12 mouse cellular contexts compared by ENCODE assay signal in genomic region chr19:41844345-41844744, GRCm38 (mm10). TPM values are rescaled to one million over a fixed set of nuclear protein-coding genes. Genes with fewer than 3 reads are reported as not detected.
A peak's percentile ranks its signal among the peaks of the same experiment; 100 is the strongest.
DNase-seq lines count a peak whose midpoint lies in the region; ATAC-seq and TF ChIP-seq lines count a peak whose summit lies in the region.
"Had no signal": no experiment of that assay in that cellular context is flagged by ENCODE, and none has a peak within 500 bp of the region (broad histone marks: within the 10 kb centered on the region; RNA-seq: fewer than 3 reads in every experiment).

No protein-coding gene starts in this region.

- no peak for TF ChIP-seq EP300 in lung, postnatal 0 days (IDR thresholded peaks at IDR 0.05)
- no peak for TF ChIP-seq EP300 in CH12.LX (IDR thresholded peaks at IDR 0.05; ENCODE audit: low read length)

- H3K4me1 ChIP-seq in lung, postnatal 0 days (ENCODE audit: insufficient read depth, low read depth, low read length), result peaks cover 4% of the 10 kb centered on the region; the same call in 1 of the 2 replicates
- peaks cover 2 to 7% of the 10 kb centered on the region in 2 experiments; a peak in 1 of 4 replicates for H3K4me1 ChIP-seq in CH12.LX (ENCODE audit: control insufficient read depth in 1 of 2, insufficient read depth in 2 of 2)
- peaks cover 56% of the 10 kb centered on the region for H3K4me1 ChIP-seq in G1E (ENCODE audit: insufficient read depth, low read depth, low read length)

- dilution Hi-C loops in CH12.LX (cut with MboI; ENCODE audit: extremely low pct_ligation_motif_present, extremely low pct_unique_long_range_greater_than_20kb, low sequenced_read_pairs), result no loop called here

- 83% methylated on average over 6 of the region's 6 CpGs for WGBS in lung, postnatal 0 days

- no peak overlapping the region for H3K4me2 ChIP-seq in lung, postnatal 0 days (replicated peaks; ENCODE audit: low read depth, low read length)
- no peak overlapping the region for H3K4me2 ChIP-seq in CH12.LX (ENCODE audit: insufficient read depth, low read depth, poor library complexity, severe bottlenecking)
- H3K4me2 ChIP-seq: limb, embryonic 15.5 days had no signal

- no peak for ATAC-seq in lung, postnatal 0 days
- no peak for ATAC-seq in G1E (ENCODE audit: extremely low read depth, insufficient number of reproducible peaks, low FRiP score, poor library complexity, severe bottlenecking)

- no peak overlapping the region for H3K4me3 ChIP-seq in lung, postnatal 0 days (ENCODE audit: low read depth, low read length)
- no peak overlapping the region for H3K4me3 ChIP-seq in CH12.LX (replicated peaks in 1 of 3; ENCODE audit: low read depth in 2 of 3, low read length in 2 of 3, poor library complexity in 1 of 3)
- H3K4me3 ChIP-seq in G1E (ENCODE audit: low read depth, low read length), result no peak overlapping the region; the same call in 1 of the 2 replicates
- H3K4me3 ChIP-seq: forebrain, embryonic 10.5 days; limb, embryonic 15.5 days had no signal

- no peaks in the 10 kb centered on the region for H3K36me3 ChIP-seq in lung, postnatal 0 days (ENCODE audit: insufficient read depth, low read length)
- H3K36me3 ChIP-seq in CH12.LX (replicated peaks in 1 of 2; ENCODE audit: control insufficient read depth in 1 of 2, insufficient read depth in 1 of 2, low read length in 1 of 2), result no peaks in the 10 kb centered on the region
- H3K36me3 ChIP-seq in G1E (replicated peaks), result peaks cover 33% of the 10 kb centered on the region
- H3K36me3 ChIP-seq: forebrain, embryonic 10.5 days; limb, embryonic 15.5 days had no signal

- peak; percentile 56 for TF ChIP-seq RAD21 in CH12.LX (IDR thresholded peaks at IDR 0.05; ENCODE audit: low read depth, low read length)

- no peaks in the 10 kb centered on the region for H3K9me3 ChIP-seq in lung, postnatal 0 days (ENCODE audit: low read length)
- H3K9me3 ChIP-seq in CH12.LX (replicated peaks; ENCODE audit: low read length) (peaks cover 6% of the 10 kb centered on the region), G1E (replicated peaks) (no peaks in the 10 kb centered on the region)
- H3K9me3 ChIP-seq: forebrain, embryonic 10.5 days; limb, embryonic 15.5 days; megakaryocyte, embryonic 14.5 days had no signal

- TF ChIP-seq POLR2A in CH12.LX (IDR thresholded peaks at IDR 0.05; ENCODE audit: low read depth, low read length), result no peak

- no peak overlapping the region for H3K9ac ChIP-seq in lung, postnatal 0 days (replicated peaks; ENCODE audit: low read depth)
- no peak overlapping the region for H3K9ac ChIP-seq in CH12.LX (ENCODE audit: insufficient read depth, low read depth)
- H3K9ac ChIP-seq: limb, embryonic 15.5 days had no signal

- intact Hi-C loops in left cerebral cortex, postnatal 14 days (cut with DNase I), result no loop called here

- in situ Hi-C loops in CH12.LX (cut with MboI; ENCODE audit: low pct_ligation_motif_present, low pct_unique_long_range_greater_than_20kb, low sequenced_read_pairs), result loop anchor here (10.0 kb wide), 1 partner anchor 50 kb away; the partner anchor contains the start of gene Rrp12

- H3K79me2 ChIP-seq in CH12.LX (replicated peaks; ENCODE audit: control insufficient read depth, extremely low read depth, insufficient read depth, poor library complexity, severe bottlenecking), result no peaks in the 10 kb centered on the region

- TF ChIP-seq CTCF in lung, postnatal 0 days (IDR thresholded peaks at IDR 0.05), result peak; percentile 45
- TF ChIP-seq CTCF in CH12.LX (conservative IDR thresholded peaks at IDR 0.05 in 1 of 2, IDR thresholded peaks at IDR 0.05 in 1 of 2; ENCODE audit: low read depth in 2 of 2, low read length in 2 of 2), result peak in 1 of 2 experiments; percentile 71; a peak in 2 of 4 replicates
- peak; percentile 11; the same call in 1 of the 2 replicates for TF ChIP-seq CTCF in G1E (IDR thresholded peaks at IDR 0.05; ENCODE audit: low read depth, low read length)

- no peaks in the 10 kb centered on the region for H3K27me3 ChIP-seq in lung, postnatal 0 days (replicated peaks; ENCODE audit: insufficient read depth, low read length)
- H3K27me3 ChIP-seq in CH12.LX (replicated peaks) (peaks cover 20% of the 10 kb centered on the region), G1E (ENCODE audit: insufficient read depth, low read length) (no peaks in the 10 kb centered on the region)
- H3K27me3 ChIP-seq: megakaryocyte, embryonic 14.5 days had no signal

- no peak for DNase-seq in lung, postnatal 0 days (ENCODE audit: low spot score)
- no peak for DNase-seq in lung, postnatal 4 days
- DNase-seq in CH12.LX (ENCODE audit: extremely low read depth) (no peak), G1E (ENCODE audit: low spot score) (peak; percentile 21)
- DNase-seq in naive thymus-derived CD4-positive, alpha-beta T cell, adult 2 months (ENCODE audit: low read depth), result peak; percentile 74
- no peak for DNase-seq in right cerebral cortex, postnatal 4 days
- DNase-seq in left cerebral cortex, postnatal 14 days (ENCODE audit: low spot score in 2 of 2), result no peak
- DNase-seq: cerebellum, adult 8-10 months; kidney, postnatal 25 days had no signal

- no peak overlapping the region for H3K27ac ChIP-seq in lung, postnatal 0 days (ENCODE audit: low read length)
- H3K27ac ChIP-seq in CH12.LX (ENCODE audit: insufficient read depth, low read depth), result no peak overlapping the region
- H3K27ac ChIP-seq: forebrain, embryonic 10.5 days; limb, embryonic 15.5 days had no signal

TF ChIP-seq in CH12.LX, 34 proteins besides CTCF, POLR2A, EP300 and RAD21:
- TF ChIP-seq CHD2 (IDR thresholded peaks at IDR 0.05; ENCODE audit: low read length) (peak; percentile 74), SMC3 (IDR thresholded peaks at IDR 0.05; ENCODE audit: low read depth, low read length) (peak; percentile 31), MAFK (IDR thresholded peaks at IDR 0.05; ENCODE audit: insufficient replicate concordance, low read length) (no peak)

RNA-seq across cellular contexts. Expression of gene Frat2, which starts 3.6 kb away (rescaled TPM):
- 4.6 and 5.9 TPM in 2 replicates for polyA plus RNA-seq in lung, postnatal 0 days (2015; fragmentation: Nextera tagmentation; extraction: Ambion mirVana)
- 0.67 and 1.0 TPM in 2 replicates for total RNA-seq in CH12.LX (2012; rRNA removed)
- 0.55 and 0.68 TPM in 2 replicates for total RNA-seq in CH12.LX (2014; rRNA removed)
- polyA plus RNA-seq in CH12.LX (2012; ENCODE audit: insufficient read length, low read depth), result 1.2 and 1.3 TPM in 2 replicates
- 15.3 and 17.8 TPM in 2 replicates for total RNA-seq in G1E (2014; fragmentation: Nextera tagmentation)
- total RNA-seq in G1E (2017), result 23.4 and 30.4 TPM in 2 replicates
- 42.6 and 60.2 TPM in 2 replicates for polyA plus RNA-seq in G1E (2012)
- 10 to 100 TPM; 10.5 to 10.6 TPM for total RNA-seq in left cerebral cortex, postnatal 14 days (2021)

RNA-seq across cellular contexts. Expression of gene Frat1, which starts 14.6 kb away (rescaled TPM):
- polyA plus RNA-seq in lung, postnatal 0 days (2015; fragmentation: Nextera tagmentation; extraction: Ambion mirVana), result 12.8 and 14.1 TPM in 2 replicates
- 0.80 and 2.0 TPM in 2 replicates for total RNA-seq in CH12.LX (2012; rRNA removed)
- total RNA-seq in CH12.LX (2014; rRNA removed), result 0.70 and 0.96 TPM in 2 replicates
- polyA plus RNA-seq in CH12.LX (2012; ENCODE audit: insufficient read length, low read depth), result 0.64 and 0.94 TPM in 2 replicates
- 11.4 and 13.5 TPM in 2 replicates for total RNA-seq in G1E (2014; fragmentation: Nextera tagmentation)
- 17.9 and 19.8 TPM in 2 replicates for total RNA-seq in G1E (2017)
- 41.1 and 52.6 TPM in 2 replicates for polyA plus RNA-seq in G1E (2012)
- total RNA-seq in left cerebral cortex, postnatal 14 days (2021), result 10 to 100 TPM; 11.2 to 14.7 TPM

RNA-seq across cellular contexts. Expression of gene Arhgap19, which starts 42.5 kb away (rescaled TPM):
- polyA plus RNA-seq in lung, postnatal 0 days (2015; fragmentation: Nextera tagmentation; extraction: Ambion mirVana), result 2.1 and 2.8 TPM in 2 replicates
- total RNA-seq in CH12.LX (2012; rRNA removed), result 20.4 TPM in 2 replicates
- total RNA-seq in CH12.LX (2014; rRNA removed), result 36.8 and 37.9 TPM in 2 replicates
- polyA plus RNA-seq in CH12.LX (2012; ENCODE audit: insufficient read length, low read depth), result 27.8 and 30.1 TPM in 2 replicates
- total RNA-seq in G1E (2014; fragmentation: Nextera tagmentation), result 66.1 and 95.6 TPM in 2 replicates
- total RNA-seq in G1E (2017), result 41.0 and 46.9 TPM in 2 replicates
- polyA plus RNA-seq in G1E (2012), result 6.9 and 9.0 TPM in 2 replicates
- 1 to 10 TPM; 3.0 TPM for total RNA-seq in left cerebral cortex, postnatal 14 days (2021)

RNA-seq across cellular contexts. Expression of gene Rrp12, which starts 51.6 kb away (rescaled TPM):
- polyA plus RNA-seq in lung, postnatal 0 days (2015; fragmentation: Nextera tagmentation; extraction: Ambion mirVana), result 2.7 and 2.9 TPM in 2 replicates
- total RNA-seq in CH12.LX (2012; rRNA removed) (42.5 and 58.0 TPM in 2 replicates), CH12.LX (2014; rRNA removed) (20.1 and 22.0 TPM in 2 replicates), G1E (2014; fragmentation: Nextera tagmentation) (14.9 and 16.9 TPM in 2 replicates), G1E (2017) (13.5 and 16.5 TPM in 2 replicates)
- polyA plus RNA-seq in CH12.LX (2012; ENCODE audit: insufficient read length, low read depth) (62.4 and 64.3 TPM in 2 replicates), G1E (2012) (31.0 and 33.8 TPM in 2 replicates)
- total RNA-seq in left cerebral cortex, postnatal 14 days (2021), result 10 to 100 TPM; 39.2 to 42.1 TPM

Comparison
In these comparisons a context has a peak if more than half of its experiments do, and no peak if none do; other contexts are left out.
1. DNase-seq: peak in G1E (single experiment) and naive thymus-derived CD4-positive, alpha-beta T cell, adult 2 months (single experiment); none in lung, postnatal 0 days (single experiment), lung, postnatal 4 days (0 of 2), CH12.LX (single experiment), right cerebral cortex, postnatal 4 days (single experiment) and left cerebral cortex, postnatal 14 days (0 of 2).
2. RNA of gene Frat2, which starts 3.6 kb away (total RNA-seq): 15.3 to 30.4 TPM in G1E and 10.5 to 10.6 TPM in left cerebral cortex, postnatal 14 days; 0.55 to 1.0 TPM in CH12.LX; every median in the first group is over 4 times any median in the second.
3. RNA of gene Frat1, which starts 14.6 kb away (total RNA-seq): 11.4 to 19.8 TPM in G1E and 11.2 to 14.7 TPM in left cerebral cortex, postnatal 14 days; 0.70 to 2.0 TPM in CH12.LX; every median in the first group is over 4 times any median in the second.
4. RNA of gene Arhgap19, which starts 42.5 kb away (total RNA-seq): 41.0 to 95.6 TPM in G1E and 20.4 to 37.9 TPM in CH12.LX; 3.0 TPM in left cerebral cortex, postnatal 14 days; every median in the first group is over 4 times any median in the second.